ENCODE assay signal across 22 mouse cellular contexts in the genomic region with DNA sequence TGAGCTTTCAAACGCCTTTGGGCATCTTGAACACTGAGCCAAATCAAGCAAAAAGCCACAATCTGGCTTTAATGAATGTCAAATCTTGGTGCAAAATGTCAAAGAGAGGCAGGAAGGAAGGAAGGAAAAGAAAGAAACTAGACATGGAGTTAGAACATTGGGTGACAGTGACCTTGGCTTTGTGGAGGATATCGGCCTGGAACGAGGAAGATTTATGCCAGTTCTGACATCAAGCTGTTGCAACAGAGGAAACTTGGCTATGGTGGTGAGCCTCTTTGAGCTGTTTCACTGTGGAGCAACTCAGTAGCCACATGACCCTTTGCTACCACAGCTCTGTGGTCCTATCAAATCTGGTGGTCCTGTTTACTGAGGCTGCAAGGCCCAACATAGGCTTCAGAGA. TPM values are rescaled to one million over a fixed set of nuclear protein-coding genes. Genes with fewer than 3 reads are reported as not detected.
DNase-seq lines count a peak whose midpoint lies in the region; ATAC-seq and TF ChIP-seq lines count a peak whose summit lies in the region.
"Had no signal": no experiment of that assay in that cellular context is flagged by ENCODE, and none has a peak within 500 bp of the region (broad histone marks: within the 10 kb centered on the region; RNA-seq: fewer than 3 reads in every experiment).

No protein-coding gene starts in this region.

- no peak overlapping the region for H3K9ac ChIP-seq in lung, postnatal 0 days (replicated peaks; ENCODE audit: low read depth)
- H3K9ac ChIP-seq: heart, embryonic 12.5 days; hindbrain, embryonic 12.5 days; liver, embryonic 12.5 days; lung, embryonic 14.5 days; stomach, embryonic 15.5 days had no signal

- WGBS in lung, postnatal 0 days, result 26% methylated on average over 3 of the region's 3 CpGs

- no peak for TF ChIP-seq EP300 in lung, postnatal 0 days (IDR thresholded peaks at IDR 0.05)

- DNase-seq in kidney, adult 18-20 months, result peak; percentile 18
- no peak for DNase-seq in kidney, adult 8-10 months
- peak; percentile 28 for DNase-seq in lung, postnatal 0 days (ENCODE audit: low spot score)
- DNase-seq in lung, postnatal 25 days (ENCODE audit: low spot score), result no peak
- DNase-seq in adrenal gland, postnatal 14 days, result peak; percentile 69
- DNase-seq in frontal cortex, postnatal 36 days (ENCODE audit: low spot score in 2 of 2), result no peak
- DNase-seq: B cell, adult 2 months; cerebellum, adult 9-11 months; embryo, embryonic 11 days; gastrocnemius, adult 2 months; heart, adult 11 months; heart, postnatal 14 days; lung, embryonic 14.5 days; thymus, adult 2 months had no signal

- H3K9me3 ChIP-seq in lung, postnatal 0 days (ENCODE audit: low read length), result no peaks in the 10 kb centered on the region
- H3K9me3 ChIP-seq: heart, embryonic 12.5 days; hindbrain, embryonic 12.5 days; liver, embryonic 12.5 days; stomach, embryonic 15.5 days had no signal

- H3K27ac ChIP-seq in lung, postnatal 0 days (ENCODE audit: low read length), result no peak overlapping the region
- H3K27ac ChIP-seq: gastrocnemius, adult 2 months; hindbrain, embryonic 12.5 days; liver, embryonic 12.5 days; stomach, embryonic 15.5 days had no signal

- H3K4me2 ChIP-seq in lung, postnatal 0 days (replicated peaks; ENCODE audit: low read depth, low read length), result no peak overlapping the region

- peaks cover 31% of the 10 kb centered on the region; the same call in 1 of the 2 replicates for H3K27me3 ChIP-seq in lung, postnatal 0 days (replicated peaks; ENCODE audit: insufficient read depth, low read length)

- H3K4me1 ChIP-seq in lung, postnatal 0 days (ENCODE audit: insufficient read depth, low read depth, low read length), result no peaks in the 10 kb centered on the region
- H3K4me1 ChIP-seq: liver, embryonic 12.5 days had no signal

- no peak for ATAC-seq in lung, postnatal 0 days
- ATAC-seq in megakaryocyte progenitor cell, adult 5-6 weeks (replicated peaks; ENCODE audit: poor library complexity), result peak; percentile 79
- ATAC-seq: forebrain, embryonic 16.5 days; liver, embryonic 12.5 days had no signal

- no peak for TF ChIP-seq CTCF in lung, postnatal 0 days (IDR thresholded peaks at IDR 0.05)

- no peak overlapping the region for H3K4me3 ChIP-seq in lung, postnatal 0 days (ENCODE audit: low read depth, low read length)
- H3K4me3 ChIP-seq: megakaryocyte, embryonic 14.5 days had no signal

- no peaks in the 10 kb centered on the region for H3K36me3 ChIP-seq in lung, postnatal 0 days (ENCODE audit: insufficient read depth, low read length)
- H3K36me3 ChIP-seq: heart, embryonic 12.5 days; hindbrain, embryonic 12.5 days; liver, embryonic 12.5 days; stomach, embryonic 15.5 days had no signal

RNA-seq across cellular contexts. Expression of a gene that starts 1.0 kb away (rescaled TPM):
- 0.08 and 0.11 TPM in 2 replicates for polyA plus RNA-seq in lung, postnatal 0 days (2015; fragmentation: Nextera tagmentation; extraction: Ambion mirVana)
- total RNA-seq in adrenal gland, postnatal 14 days (2021), result 0.22 and 0.23 TPM in 2 replicates
- not detected in 2 replicates for total RNA-seq in megakaryocyte progenitor cell, adult 5-6 weeks (2015)
- not detected in 2 replicates for total RNA-seq in megakaryocyte progenitor cell, adult 5-6 weeks (2017)
- total RNA-seq: neutrophil, adult 5-6 weeks had no signal
- polyA plus RNA-seq: liver, embryonic 12.5 days; lung, embryonic 14.5 days; stomach, embryonic 15.5 days had no signal

RNA-seq across cellular contexts. Expression of a gene that starts 23.3 kb away (rescaled TPM):
- 0.08 and 0.49 TPM in 2 replicates for polyA plus RNA-seq in lung, postnatal 0 days (2015; fragmentation: Nextera tagmentation; extraction: Ambion mirVana)
- 0.15 TPM in 1 of 2 replicates, not detected in the other for total RNA-seq in adrenal gland, postnatal 14 days (2021)
- not detected in 2 replicates for total RNA-seq in megakaryocyte progenitor cell, adult 5-6 weeks (2015)
- not detected in 2 replicates for total RNA-seq in megakaryocyte progenitor cell, adult 5-6 weeks (2017)
- total RNA-seq: heart, postnatal 14 days; neutrophil, adult 5-6 weeks had no signal

RNA-seq across cellular contexts. Expression of a gene that starts 52.9 kb away (rescaled TPM):
- 78.5 and 87.6 TPM in 2 replicates for polyA plus RNA-seq in lung, postnatal 0 days (2015; fragmentation: Nextera tagmentation; extraction: Ambion mirVana)
- total RNA-seq in adrenal gland, postnatal 14 days (2021), result 72.3 and 74.8 TPM in 2 replicates
- total RNA-seq in megakaryocyte progenitor cell, adult 5-6 weeks (2015), result 42.3 and 48.3 TPM in 2 replicates
- total RNA-seq in megakaryocyte progenitor cell, adult 5-6 weeks (2017), result 42.2 and 44.1 TPM in 2 replicates

Comparison
In these comparisons a context has a peak if more than half of its experiments do, and no peak if none do; other contexts are left out.
1. DNase-seq: peak in kidney, adult 18-20 months (single experiment), lung, postnatal 0 days (single experiment) and adrenal gland, postnatal 14 days (single experiment); none in kidney, adult 8-10 months (0 of 2), lung, postnatal 25 days (single experiment) and frontal cortex, postnatal 36 days (0 of 2).